Comparison of ENCODE assay signal across 8 mouse cellular contexts in the genomic region with DNA sequence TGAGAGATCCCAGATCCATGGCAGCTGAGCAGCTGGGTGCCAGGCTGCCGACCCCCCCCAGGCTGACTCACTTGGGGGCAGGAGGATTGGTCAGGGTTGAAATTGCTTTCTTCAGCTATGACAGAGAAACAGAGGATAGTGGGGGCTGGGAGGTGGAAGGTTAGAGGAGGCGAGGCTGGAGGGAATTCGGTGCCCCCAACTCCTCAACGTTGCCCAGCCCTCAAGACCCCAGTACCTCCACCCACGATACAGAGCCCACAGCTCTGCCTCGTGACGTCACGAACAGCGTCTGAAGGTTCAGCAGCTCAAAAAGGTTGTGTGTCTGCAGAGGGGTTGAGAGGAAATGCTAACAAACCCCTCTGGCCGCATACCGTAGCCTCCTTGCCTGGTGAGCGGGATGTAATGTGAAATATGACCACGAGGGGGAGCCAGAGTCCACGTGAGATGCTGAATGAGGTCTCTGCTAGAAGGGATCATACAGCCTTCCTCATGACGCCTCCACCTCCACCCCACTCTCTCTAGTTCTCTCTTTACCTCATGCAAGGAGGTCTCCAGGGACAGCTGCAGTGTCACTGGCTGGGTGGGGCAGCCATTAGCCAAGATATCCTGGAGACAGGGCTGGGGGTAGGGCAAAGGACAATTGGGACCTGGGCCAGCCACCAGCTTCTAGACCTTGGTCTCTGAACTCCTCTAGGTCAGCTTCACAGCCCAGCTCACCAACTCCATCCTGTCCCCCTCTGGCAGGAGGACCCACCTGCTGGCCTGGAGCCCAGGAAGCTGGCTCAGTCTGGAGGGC. TPM values are rescaled to one million over a fixed set of nuclear protein-coding genes. Genes with fewer than 3 reads are reported as not detected.
A peak's percentile ranks its signal among the peaks of the same experiment; 100 is the strongest.
DNase-seq lines count a peak whose midpoint lies in the region; ATAC-seq and TF ChIP-seq lines count a peak whose summit lies in the region.

No protein-coding gene starts in this region.

- TF ChIP-seq POLR2A in lung, adult 2 months (IDR thresholded peaks at IDR 0.05; ENCODE audit: borderline replicate concordance, extremely low read depth, low read depth, low read length): no peak
- TF ChIP-seq POLR2A in olfactory bulb, adult 2 months (IDR thresholded peaks at IDR 0.05; ENCODE audit: insufficient read depth, low read depth, low read length): no peak

- H3K9me3 ChIP-seq in E14TG2a.4 (ENCODE audit: low read length): no peaks in the 10 kb centered on the region
- H3K9me3 ChIP-seq in forebrain, embryonic 16.5 days (ENCODE audit: control insufficient read depth, low read length): no peaks in the 10 kb centered on the region

- H3K27me3 ChIP-seq in E14TG2a.4 (ENCODE audit: insufficient read depth, low read length): peaks cover 13% of the 10 kb centered on the region
- H3K27me3 ChIP-seq in forebrain, embryonic 16.5 days (replicated peaks; ENCODE audit: control insufficient read depth, insufficient read depth, low read length): no peaks in the 10 kb centered on the region

- intact Hi-C loops in heart, postnatal 36 days (cut with DNase I): loop anchor here (1.0 to 5.0 kb wide), 2 partner anchors 171 to 453 kb away; no protein-coding TSS in a partner anchor

- 13% methylated on average over 15 of the region's 15 CpGs for WGBS in forebrain, embryonic 16.5 days
- 11% methylated on average over 15 of the region's 15 CpGs for WGBS in lung, adult 2 months
- 11% methylated on average over 15 of the region's 15 CpGs for WGBS in olfactory bulb, adult 2 months

- H3K4me3 ChIP-seq in E14TG2a.4 (replicated peaks; ENCODE audit: low read length): no peak overlapping the region
- no peak overlapping the region for H3K4me3 ChIP-seq in forebrain, embryonic 16.5 days (replicated peaks; ENCODE audit: low read length)
- H3K4me3 ChIP-seq in lung, adult 2 months (replicated peaks; ENCODE audit: extremely low read depth, low read depth, low read length): no peak overlapping the region
- H3K4me3 ChIP-seq in olfactory bulb, adult 2 months (ENCODE audit: insufficient read depth, low read depth, low read length): peak overlapping the region; percentile 44

- DNase-seq in cerebellum, adult 11 months: peak; percentile 79
- DNase-seq in heart, postnatal 36 days: peak; percentile 89 to 92
- DNase-seq in layer of hippocampus, adult 18-20 months (ENCODE audit: low spot score in 2 of 2): peak; percentile 80 to 95
- DNase-seq in lung, adult 2 months: peak; percentile 87
- DNase-seq in thymus, adult 18-20 months: peak; percentile 54 to 64

- peak overlapping the region; percentile 13 for H3K4me2 ChIP-seq in forebrain, embryonic 16.5 days (ENCODE audit: low read length)

- H3K4me1 ChIP-seq in E14TG2a.4 (replicated peaks; ENCODE audit: low read depth, low read length): peaks cover 32% of the 10 kb centered on the region
- 0 out of 2 replicates have a peak, but pooled peaks cover 2% of the 10 kb centered on the region for H3K4me1 ChIP-seq in forebrain, embryonic 16.5 days (replicated peaks; ENCODE audit: control insufficient read depth, insufficient read depth, low read length)
- no peaks in the 10 kb centered on the region for H3K4me1 ChIP-seq in lung, adult 2 months (ENCODE audit: control insufficient read depth, insufficient read depth, low read length)
- H3K4me1 ChIP-seq in olfactory bulb, adult 2 months (ENCODE audit: control insufficient read depth, insufficient read depth, low read length): peaks cover 24% of the 10 kb centered on the region

- H3K9ac ChIP-seq in forebrain, embryonic 16.5 days (replicated peaks; ENCODE audit: low read depth, low read length): 0 out of 2 replicates have a peak overlapping the region, but pooled peaks have one; percentile 8

- peak; percentile 86 for ATAC-seq in forebrain, embryonic 16.5 days

- no peak overlapping the region for H3K27ac ChIP-seq in forebrain, embryonic 16.5 days (ENCODE audit: low read length)
- peak overlapping the region; percentile 9; the same call in 1 of the 2 replicates for H3K27ac ChIP-seq in olfactory bulb, adult 2 months (ENCODE audit: insufficient read depth, low read depth, low read length)

- TF ChIP-seq CTCF in E14TG2a.4 (conservative IDR thresholded peaks at IDR 0.05; ENCODE audit: low read length): peak; percentile 83
- TF ChIP-seq CTCF in lung, adult 2 months (IDR thresholded peaks at IDR 0.05; ENCODE audit: insufficient read depth, low read length): peak; percentile 100
- TF ChIP-seq CTCF in olfactory bulb, adult 2 months (IDR thresholded peaks at IDR 0.05; ENCODE audit: insufficient read depth, low read depth, low read length): peak; percentile 85

- H3K36me3 ChIP-seq in E14TG2a.4 (ENCODE audit: insufficient read depth, low read length): no peaks in the 10 kb centered on the region
- no peaks in the 10 kb centered on the region for H3K36me3 ChIP-seq in forebrain, embryonic 16.5 days (ENCODE audit: control insufficient read depth, insufficient read depth)

RNA-seq across cellular contexts. Expression of gene Clcnka, which starts 6.2 kb away (rescaled TPM):
- polyA plus RNA-seq in forebrain, embryonic 16.5 days (2015; fragmentation: Nextera tagmentation; extraction: Ambion mirVana): not detected in 2 replicates
- total RNA-seq in heart, postnatal 36 days (2021): not detected
- total RNA-seq in layer of hippocampus, adult 18-20 months (2021): not detected
- 1.4 TPM in 1 of 2 replicates, not detected in the other for polyA plus RNA-seq in lung, adult 2 months (2012; rRNA removed)
- polyA plus RNA-seq in olfactory bulb, adult 2 months (2012; ENCODE audit: insufficient read depth, insufficient read length, low replicate concordance, missing spikeins): not detected in 2 replicates

RNA-seq across cellular contexts. Expression of gene Clcnkb, which starts 11.1 kb away (rescaled TPM):
- 0.10 TPM in 1 of 2 replicates, not detected in the other for polyA plus RNA-seq in forebrain, embryonic 16.5 days (2015; fragmentation: Nextera tagmentation; extraction: Ambion mirVana)
- total RNA-seq in heart, postnatal 36 days (2021): 1 to 10 TPM in 1 of 2 experiments, under 1 TPM in 1; 0.38 to 1.0 TPM
- total RNA-seq in layer of hippocampus, adult 18-20 months (2021): not detected
- 0.20 TPM in 1 of 2 replicates, not detected in the other for polyA plus RNA-seq in lung, adult 2 months (2012; rRNA removed)
- polyA plus RNA-seq in olfactory bulb, adult 2 months (2012; ENCODE audit: insufficient read depth, insufficient read length, low replicate concordance, missing spikeins): not detected in 2 replicates

RNA-seq across cellular contexts. Expression of gene Hspb7, which starts 15.9 kb away (rescaled TPM):
- polyA plus RNA-seq in forebrain, embryonic 16.5 days (2015; fragmentation: Nextera tagmentation; extraction: Ambion mirVana): not detected in 2 replicates
- 1,000 to 10,000 TPM; 1,173 to 1,191 TPM for total RNA-seq in heart, postnatal 36 days (2021)
- total RNA-seq in layer of hippocampus, adult 18-20 months (2021): not detected
- polyA plus RNA-seq in lung, adult 2 months (2012; rRNA removed): 19.6 and 29.1 TPM in 2 replicates
- polyA plus RNA-seq in olfactory bulb, adult 2 months (2012; ENCODE audit: insufficient read depth, insufficient read length, low replicate concordance, missing spikeins): not detected in 2 replicates

RNA-seq across cellular contexts. Expression of gene Srarp, which starts 31.2 kb away (rescaled TPM):
- not detected in 2 replicates for polyA plus RNA-seq in forebrain, embryonic 16.5 days (2015; fragmentation: Nextera tagmentation; extraction: Ambion mirVana)
- 1 to 10 TPM in 1 of 2 experiments, under 1 TPM in 1; 0.67 to 1.6 TPM for total RNA-seq in heart, postnatal 36 days (2021)
- total RNA-seq in layer of hippocampus, adult 18-20 months (2021): 1 to 10 TPM; 2.4 to 3.9 TPM
- polyA plus RNA-seq in lung, adult 2 months (2012; rRNA removed): 0.18 TPM in 1 of 2 replicates, not detected in the other
- polyA plus RNA-seq in olfactory bulb, adult 2 months (2012; ENCODE audit: insufficient read depth, insufficient read length, low replicate concordance, missing spikeins): not detected in 2 replicates

RNA-seq across cellular contexts. Expression of gene Fam131c, which starts 36.7 kb away (rescaled TPM):
- polyA plus RNA-seq in forebrain, embryonic 16.5 days (2015; fragmentation: Nextera tagmentation; extraction: Ambion mirVana): 11.6 and 19.8 TPM in 2 replicates
- 1 to 10 TPM; 1.6 to 1.7 TPM for total RNA-seq in heart, postnatal 36 days (2021)
- 1 to 10 TPM; 3.1 to 3.9 TPM for total RNA-seq in layer of hippocampus, adult 18-20 months (2021)
- polyA plus RNA-seq in lung, adult 2 months (2012; rRNA removed): 0.70 and 2.1 TPM in 2 replicates
- not detected in 2 replicates for polyA plus RNA-seq in olfactory bulb, adult 2 months (2012; ENCODE audit: insufficient read depth, insufficient read length, low replicate concordance, missing spikeins)
